Mouse (Mus musculus): Measurements from ENCODE around the gene Gpr132.

- no peak for TF ChIP-seq CTCF (conservative IDR thresholded peaks at IDR 0.05; ENCODE audit: insufficient read depth, insufficient read length, low read depth, low read length)
- TF ChIP-seq POLR2A (IDR thresholded peaks at IDR 0.05; ENCODE audit: low read depth, low read length) = no peak
Observed at GRCm38 (mm10) chr12:112833527-112833926, 34.5 kb downstream of the Gpr132 start.

Data from kidney, adult 2 months (tissue).